Mouse (Mus musculus) urinary bladder, adult 18-20 months (tissue): ENCODE results near the gene Paqr8.
"Not testable (repeated sequence)": the region's sequence is repeated elsewhere in the genome, so short reads cannot be mapped to it uniquely, and the experiment has no call there.

Source experiments
- DNase-seq, 2 experiments: peaks; one replicate each; pipeline ENCODE4 v3.0.0; 2022; ENCODE audit warnings: low spot score in 2 of 2, mixed read lengths in 2 of 2

Paqr8 gene

GRCm38 (mm10) chr1:20912115-20912514, 21.7 kb downstream of the Paqr8 start:
- no peak for DNase-seq

DNA sequence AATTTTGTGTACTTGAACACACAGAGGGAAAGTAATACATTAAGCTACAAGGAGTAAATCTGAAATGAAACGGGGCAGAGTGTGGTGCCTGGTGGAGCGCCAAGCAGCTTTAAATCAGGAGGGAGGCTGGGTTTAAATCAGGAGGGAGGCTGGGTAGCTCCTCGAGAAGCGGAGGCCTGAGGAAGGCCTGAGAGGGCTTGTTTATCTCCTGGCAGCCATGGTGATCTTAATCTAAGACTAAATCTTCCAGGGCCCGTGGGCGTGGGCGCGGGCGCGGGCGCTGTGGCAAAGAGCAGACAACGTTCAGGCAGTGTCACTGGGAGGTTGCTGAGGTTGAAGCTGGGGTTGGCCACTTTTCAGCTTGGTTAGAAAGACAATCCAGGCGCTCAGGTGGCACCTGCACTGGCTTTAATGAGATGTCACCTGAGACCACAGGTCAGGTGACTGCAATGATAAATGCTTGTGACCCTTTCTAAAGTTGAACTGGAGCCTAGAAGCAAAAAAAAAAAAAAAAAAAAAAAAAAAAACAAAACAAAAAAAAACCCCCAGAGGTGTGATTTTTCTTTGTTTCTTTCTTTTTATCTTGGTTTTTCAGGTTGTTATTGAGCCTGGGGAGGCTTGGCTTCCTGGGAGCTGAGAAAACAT, 22.2 kb downstream of the Paqr8 start:
- DNase-seq, result no peak

DNA sequence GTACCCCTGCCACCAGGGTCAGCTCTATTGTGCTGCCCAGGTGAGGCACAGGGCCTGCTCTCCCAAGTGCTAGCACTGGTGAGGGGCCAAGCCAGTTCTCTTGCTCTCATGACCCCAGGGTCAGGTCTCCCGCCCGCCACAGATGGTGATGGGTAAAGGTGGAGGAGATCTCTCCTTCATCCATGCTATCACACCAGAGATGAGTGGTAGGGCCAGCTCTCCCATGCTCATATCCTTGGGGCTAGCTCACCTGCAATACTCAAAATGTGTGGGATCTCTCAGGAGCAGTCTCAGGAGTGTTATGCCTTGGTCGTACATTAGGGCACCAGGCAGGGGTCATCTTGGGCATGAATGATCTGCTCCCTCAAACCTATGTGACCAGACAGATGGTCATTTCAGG, 24.4 kb downstream of the Paqr8 start:
- DNase-seq, result no peak

DNA sequence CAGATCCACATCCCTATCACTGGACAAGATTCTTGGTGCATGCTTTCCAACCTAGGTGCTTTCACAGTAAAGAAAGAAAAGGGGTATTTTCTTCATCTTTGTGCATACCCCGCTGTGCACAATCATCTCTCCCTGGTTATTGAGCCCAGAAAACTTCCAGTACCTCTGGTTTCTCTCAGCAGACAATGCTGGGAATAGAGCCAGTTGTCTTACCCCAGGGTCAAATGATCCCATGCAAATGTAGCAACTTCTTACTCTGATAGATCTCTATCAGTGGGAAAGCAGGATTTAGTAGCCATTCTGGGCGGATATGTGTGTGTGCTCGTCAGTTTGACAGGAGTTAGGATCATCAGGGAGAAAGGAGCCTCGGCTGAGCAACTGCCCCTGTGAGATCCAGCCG, 25.2 kb downstream of the Paqr8 start:
- DNase-seq, result no peak

GRCm38 (mm10) chr1:20917496-20918050, 27.2 kb downstream of the Paqr8 start:
- no peak for DNase-seq

- no peak for DNase-seq
Observed at GRCm38 (mm10) chr1:20919728-20920127, 29.3 kb downstream of the Paqr8 start.

GRCm38 (mm10) chr1:20921081-20921528, 30.7 kb downstream of the Paqr8 start:
- no peak for DNase-seq

GRCm38 (mm10) chr1:20922612-20923399, 32.4 kb downstream of the Paqr8 start:
- DNase-seq, result no peak

DNA sequence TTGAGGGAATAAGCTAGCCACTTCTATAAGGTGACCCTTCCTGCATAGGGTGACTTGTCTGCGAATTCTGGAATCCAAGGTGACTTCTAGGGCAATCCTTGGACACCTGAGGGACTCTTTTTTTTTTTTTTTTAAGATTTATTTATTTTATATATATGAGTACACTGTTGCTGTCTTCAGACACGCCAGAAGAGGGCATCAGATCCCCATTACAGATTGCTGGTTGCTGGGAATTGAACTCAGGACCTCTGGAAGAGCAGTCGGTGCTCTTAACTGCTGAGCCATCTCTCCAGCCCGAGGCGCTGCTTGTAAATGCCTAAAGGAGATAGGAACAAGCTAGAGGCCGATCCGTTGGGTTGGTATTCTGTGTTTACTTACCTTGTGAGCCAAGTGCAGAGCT, 34.9 kb downstream of the Paqr8 start:
- DNase-seq, result not testable (repeated sequence)

DNA sequence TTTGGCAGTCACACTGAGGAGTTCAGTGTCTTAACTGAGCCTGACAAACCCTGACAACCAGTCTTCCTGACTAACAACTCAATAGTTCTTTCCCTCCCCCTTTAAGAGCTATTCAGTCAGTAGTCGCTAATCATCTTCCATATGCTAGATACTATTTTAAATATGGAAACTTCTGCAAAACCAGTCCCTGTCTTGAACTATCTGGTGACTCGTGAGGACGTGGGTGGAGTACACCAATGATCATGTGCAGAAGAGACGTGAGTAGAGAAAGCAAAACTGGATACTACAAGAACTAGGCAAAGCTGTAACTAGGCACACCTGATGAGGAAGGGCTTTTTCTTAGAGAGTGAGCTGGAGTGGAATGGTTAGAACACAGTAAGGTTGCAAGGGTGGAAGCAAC, 35.5 kb downstream of the Paqr8 start:
- no peak for DNase-seq

GRCm38 (mm10) chr1:20926376-20926775, 36.0 kb downstream of the Paqr8 start:
- no peak for DNase-seq

DNA sequence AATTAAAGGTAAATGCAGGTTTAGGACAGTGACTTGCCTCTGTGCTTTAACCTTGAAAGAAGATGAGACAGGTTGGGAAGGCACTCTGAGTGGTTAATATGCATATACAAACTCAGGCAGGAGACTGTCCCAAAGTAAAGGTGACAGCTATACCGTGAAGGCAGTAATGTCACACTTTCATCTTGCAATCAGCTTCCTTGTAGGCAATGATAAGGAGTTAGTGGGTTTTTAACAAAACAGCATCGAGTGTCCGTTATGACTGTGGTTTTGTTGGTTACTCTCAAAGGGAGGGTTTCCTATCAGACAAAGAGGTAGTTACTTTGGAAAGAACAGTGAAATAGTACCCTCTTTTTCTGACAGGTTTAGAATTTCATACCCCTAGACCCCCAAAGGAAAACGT, 38.1 kb downstream of the Paqr8 start:
- DNase-seq, result no peak

- peak in 1 of 2 experiments; percentile 30 for DNase-seq
Observed at GRCm38 (mm10) chr1:20933457-20933856, 43.1 kb downstream of the Paqr8 start.

DNA sequence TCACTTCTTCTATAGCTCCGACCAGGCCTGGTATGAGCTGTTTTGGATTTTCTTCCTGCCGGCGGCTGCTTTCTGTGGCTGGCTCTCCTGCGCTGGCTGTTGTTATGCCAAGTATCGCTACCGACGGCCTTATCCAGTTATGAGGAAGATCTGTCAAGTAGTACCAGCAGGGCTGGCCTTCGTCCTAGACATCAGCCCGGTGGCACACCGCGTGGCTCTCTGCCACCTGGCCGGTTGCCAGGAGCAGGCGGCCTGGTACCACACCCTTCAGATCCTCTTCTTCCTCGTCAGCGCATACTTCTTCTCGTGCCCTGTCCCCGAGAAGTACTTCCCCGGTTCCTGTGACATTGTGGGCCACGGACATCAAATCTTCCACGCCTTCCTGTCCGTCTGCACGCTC, 44.7 kb downstream of the Paqr8 start:
- DNase-seq, result no peak

- peak in 1 of 2 experiments; percentile 36 for DNase-seq
Observed at GRCm38 (mm10) chr1:20939046-20939445, 48.6 kb downstream of the Paqr8 start.

GRCm38 (mm10) chr1:20940151-20940550, 49.7 kb downstream of the Paqr8 start:
- peak; percentile 37 to 41 for DNase-seq

- no peak for DNase-seq
Observed at GRCm38 (mm10) chr1:20941322-20941721, 50.9 kb downstream of the Paqr8 start.

DNA sequence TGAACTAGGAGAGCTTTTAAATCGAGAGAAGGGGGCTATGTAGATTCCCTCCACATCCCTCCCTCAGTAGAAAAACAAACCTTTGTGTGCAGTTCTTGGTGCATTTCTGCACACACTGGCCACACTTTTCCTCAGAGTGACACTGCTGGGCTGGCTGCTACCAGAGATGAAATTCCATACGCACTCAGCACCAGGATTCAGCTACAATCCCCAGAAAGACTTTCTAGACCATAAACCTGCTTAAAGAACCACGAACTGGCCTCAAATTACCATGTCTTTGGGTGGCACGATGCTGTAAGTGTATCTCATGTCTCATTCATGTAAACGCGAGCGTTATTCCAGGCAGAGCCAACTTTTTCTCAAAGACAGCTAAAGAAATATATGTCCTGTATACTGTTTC, 51.5 kb downstream of the Paqr8 start:
- DNase-seq, result no peak

- DNase-seq, result no peak
Observed at GRCm38 (mm10) chr1:20943016-20943415, 52.6 kb downstream of the Paqr8 start.

- peak; percentile 80 to 90 for DNase-seq
Observed at GRCm38 (mm10) chr1:20951300-20951763, 60.9 kb downstream of the Paqr8 start, which contains the start of gene Efhc1. Gene Efhc1, plus strand, starts transcription at chr1:20951626.

DNA sequence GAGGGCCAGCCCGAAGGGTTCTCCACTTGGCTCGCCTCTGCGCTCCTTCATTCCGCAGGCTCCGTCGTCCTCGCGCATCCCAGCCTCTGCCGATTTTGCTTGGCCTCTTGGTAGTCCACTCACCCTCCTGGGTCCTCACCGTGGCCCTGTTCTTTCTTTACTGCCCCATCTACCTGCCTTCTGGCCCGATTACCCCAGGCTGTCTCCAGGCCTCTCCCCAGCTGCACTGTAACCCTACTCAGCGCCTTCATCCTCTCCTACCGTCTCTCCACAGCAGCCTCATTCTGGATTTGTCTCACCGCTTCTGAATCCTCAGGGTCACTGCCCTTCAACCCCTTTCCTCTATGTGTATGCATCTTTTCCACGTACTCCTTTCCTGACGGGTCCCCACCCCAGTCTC, 61.4 kb downstream of the Paqr8 start:
- DNase-seq, result no peak

- no peak for DNase-seq
Observed at GRCm38 (mm10) chr1:20954876-20955275, 64.5 kb downstream of the Paqr8 start.

- no peak for DNase-seq
Observed at GRCm38 (mm10) chr1:20969642-20970041, 79.2 kb downstream of the Paqr8 start.
